In the genomic region with DNA sequence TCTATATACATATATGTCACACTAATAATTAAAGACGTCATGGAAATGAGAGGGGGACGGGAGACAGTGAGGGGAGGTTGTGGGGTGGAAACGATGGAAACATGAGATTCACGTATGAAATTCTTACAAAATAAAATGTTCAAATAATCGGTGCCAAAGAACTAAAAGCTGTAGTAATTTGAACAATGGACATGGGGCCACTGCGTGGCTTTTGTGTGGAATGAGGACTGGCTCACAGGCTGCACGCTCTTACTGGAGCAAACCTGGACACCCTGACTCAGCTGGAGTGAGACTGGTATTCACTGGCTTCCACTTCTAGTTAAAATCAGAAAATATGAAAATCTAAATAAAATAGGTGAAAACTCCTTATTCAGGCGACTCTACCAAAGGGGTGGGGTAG, we compare ENCODE assay signal across 15 mouse cellular contexts.
"Had no signal": no experiment of that assay in that cellular context is flagged by ENCODE, and none has a peak within 500 bp of the region (broad histone marks: within the 10 kb centered on the region; RNA-seq: fewer than 3 reads in every experiment).

No protein-coding gene starts in this region.

- H3K27ac ChIP-seq: neural tube, embryonic 13.5 days; stomach, embryonic 15.5 days; stomach, postnatal 0 days had no signal

- H3K4me2 ChIP-seq: neural tube, embryonic 13.5 days; neural tube, embryonic 15.5 days; stomach, embryonic 15.5 days had no signal

- H3K36me3 ChIP-seq: neural tube, embryonic 13.5 days; neural tube, embryonic 15.5 days; stomach, embryonic 15.5 days had no signal

- DNase-seq: right cerebral cortex, adult 18-20 months; right cerebral cortex, postnatal 14 days; right cerebral cortex, postnatal 25 days; right cerebral cortex, postnatal 4 days; spleen, adult 18-20 months; thymus, adult 18-20 months; thymus, adult 2 months; thymus, postnatal 14 days; thymus, postnatal 25 days; thymus, postnatal 36 days; thymus, postnatal 4 days had no signal

- H3K9me3 ChIP-seq: neural tube, embryonic 13.5 days; neural tube, embryonic 15.5 days; stomach, embryonic 15.5 days had no signal

- H3K4me3 ChIP-seq: neural tube, embryonic 13.5 days; neural tube, embryonic 15.5 days; stomach, embryonic 15.5 days had no signal

- H3K27me3 ChIP-seq: neural tube, embryonic 13.5 days; neural tube, embryonic 15.5 days; stomach, embryonic 15.5 days had no signal

- H3K9ac ChIP-seq: neural tube, embryonic 15.5 days; stomach, embryonic 15.5 days had no signal
